Mouse (Mus musculus) stomach, embryonic 14.5 days (tissue): ENCODE measurements around the gene Pecam1. TPM values are rescaled to one million over a fixed set of nuclear protein-coding genes. Genes with fewer than 3 reads are reported as not detected.
A peak's percentile ranks its signal among the peaks of the same experiment; 100 is the strongest.
"Not testable (repeated sequence)": the region's sequence is repeated elsewhere in the genome, so short reads cannot be mapped to it uniquely, and the experiment has no call there.

Experiments
- ATAC-seq: fragments of 200-750 bp; cut with Nextera tagmentation; 2 replicates; pipeline ENCODE4 v1.8.0; 2017; ENCODE audit warnings: low read depth, moderate TSS enrichment; ENCODE audit not compliant: insufficient number of reproducible peaks, insufficient read depth, low FRiP score
- H3K27ac ChIP-seq: fragments of 300-500 bp; sonication (generic); 2 replicates; pipeline ENCODE4 v1.5.1; 2014; ENCODE audit warnings: mild to moderate bottlenecking, low read length, moderate library complexity, mixed read lengths
- H3K27me3 ChIP-seq: fragments of 300-500 bp; sonication (generic); 2 replicates; pipeline ENCODE4 v1.6.1; 2014; ENCODE audit warnings: low read length, control low read depth, mixed read lengths; ENCODE audit not compliant: control insufficient read depth, insufficient read depth
- H3K36me3 ChIP-seq: fragments of 300-500 bp; sonication (generic); 2 replicates; pipeline ENCODE4 v1.6.1; 2014; ENCODE audit warnings: mild to moderate bottlenecking, control low read depth, low read length, moderate library complexity, mixed read lengths; ENCODE audit not compliant: control insufficient read depth, insufficient read depth
- H3K4me1 ChIP-seq: fragments of 300-500 bp; sonication (generic); 2 replicates; pipeline ENCODE4 v1.6.1; 2014; ENCODE audit warnings: low read length, control low read depth, mixed read lengths; ENCODE audit not compliant: control insufficient read depth, insufficient read depth
- H3K4me2 ChIP-seq: fragments of 300-500 bp; sonication (generic); replicated peaks from 2 replicates; pipeline ENCODE4 v1.6.1; 2014; ENCODE audit warnings: low read depth, low read length, control low read depth
- H3K4me3 ChIP-seq: fragments of 300-500 bp; sonication (generic); 2 replicates; pipeline ENCODE4 v1.5.1; 2014; ENCODE audit warnings: low read depth, low read length, control low read depth
- H3K9ac ChIP-seq: fragments of 300-500 bp; sonication (generic); replicated peaks from 2 replicates; pipeline ENCODE4 v1.6.1; 2014; ENCODE audit warnings: low read depth, mild to moderate bottlenecking, control low read depth, low read length, moderate library complexity, mixed read lengths
- H3K9me3 ChIP-seq: fragments of 300-500 bp; sonication (generic); 2 replicates; pipeline ENCODE4 v1.6.1; 2016; ENCODE audit warnings: low read depth, low read length, control low read depth; ENCODE audit not compliant: control insufficient read depth
- WGBS: fragments of 180-500 bp; shearing (Covaris S2); extraction: QIAGEN DNeasy Blood & Tissue Kit; methylation state at CpG from one replicate; pipeline ENCODE4 v1.1.7; 2014; 5-methylcytosine and 5-hydroxymethylcytosine counted together
- polyA plus RNA-seq: library from polyadenylated mRNA; unstranded; fragments of >200 nt; fragmentation: Nextera tagmentation; extraction: Ambion mirVana; gene quantifications from 2 replicates; pipeline ENCODE4 v1.2.1, GENCODE M21; 2014

Pecam1 gene
- polyA plus RNA-seq, 1 experiment from 2014 or later = 41.9 TPM

- H3K4me2 ChIP-seq = no peak overlapping the region
- H3K27ac ChIP-seq = no peak overlapping the region
- no peaks in the 10 kb centered on the region for H3K27me3 ChIP-seq
- WGBS = 23% methylated on average over 6 of the region's 6 CpGs
- H3K9me3 ChIP-seq = 0 out of 2 replicates have a peak, but pooled peaks cover 3% of the 10 kb centered on the region
- peak; percentile 28; the same call in 1 of the 2 replicates for ATAC-seq
- no peak overlapping the region for H3K9ac ChIP-seq
- no peak overlapping the region for H3K4me3 ChIP-seq
- no peaks in the 10 kb centered on the region for H3K4me1 ChIP-seq
- H3K36me3 ChIP-seq = no peaks in the 10 kb centered on the region
Observed at GRCm38 (mm10) chr11:106627692-106628091, 122.7 kb downstream of the Pecam1 start.

DNA sequence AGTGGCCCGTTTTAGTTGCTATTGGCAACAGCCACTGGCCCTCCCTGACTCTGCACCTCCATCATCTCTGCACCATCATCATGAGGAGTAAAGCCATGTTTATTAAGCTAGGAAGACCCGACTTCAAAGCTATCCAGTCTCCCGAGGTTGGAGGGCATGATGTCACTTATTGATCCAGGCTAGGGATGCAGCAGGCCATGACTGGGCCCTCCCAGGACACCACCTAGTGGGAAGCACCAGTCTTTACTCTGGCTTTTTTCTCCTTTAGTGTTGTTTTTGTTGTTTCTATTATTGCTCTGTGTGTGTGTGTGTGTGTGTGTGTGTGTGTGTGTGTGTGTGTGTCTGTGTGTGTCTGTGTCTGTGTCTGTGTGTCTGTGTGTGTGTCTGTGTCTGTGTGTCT, 124.9 kb downstream of the Pecam1 start:
- no peak overlapping the region for H3K9ac ChIP-seq
- H3K4me1 ChIP-seq = no peaks in the 10 kb centered on the region
- no peaks in the 10 kb centered on the region for H3K36me3 ChIP-seq
- no peak overlapping the region for H3K4me2 ChIP-seq
- no peak for ATAC-seq
- H3K27me3 ChIP-seq = no peaks in the 10 kb centered on the region
- H3K4me3 ChIP-seq = no peak overlapping the region
- H3K27ac ChIP-seq = no peak overlapping the region
- H3K9me3 ChIP-seq = no peaks in the 10 kb centered on the region
- 46% methylated on average over 3 of the region's 3 CpGs for WGBS

DNA sequence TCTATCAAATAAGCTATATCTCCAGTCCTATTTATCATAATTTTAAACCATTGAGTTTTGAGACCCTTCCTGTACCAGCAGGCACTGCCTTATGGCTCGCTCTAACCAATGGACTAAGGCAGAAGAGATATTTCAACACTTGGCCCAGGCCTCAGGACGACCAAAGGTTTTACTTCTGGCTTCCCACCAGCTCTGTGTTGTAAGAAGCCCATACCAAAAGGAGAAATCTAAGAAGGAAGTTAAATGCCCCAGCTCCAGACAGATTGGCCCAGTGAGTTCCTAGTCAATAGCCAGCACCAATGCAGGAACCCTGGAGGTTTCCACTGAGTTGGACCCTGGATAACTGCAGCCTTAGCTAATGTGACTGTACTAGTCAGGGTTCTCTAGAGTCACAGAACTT, 126.8 kb downstream of the Pecam1 start:
- Histone ChIP-seq H3K4me1 (no peaks in the 10 kb centered on the region), H3K4me2 (no peak overlapping the region), H3K27ac (no peak overlapping the region), H3K4me3 (no peak overlapping the region), H3K9ac (no peak overlapping the region), H3K9me3 (no peaks in the 10 kb centered on the region), H3K36me3 (no peaks in the 10 kb centered on the region), H3K27me3 (no peaks in the 10 kb centered on the region)
- WGBS = 85% methylated on average over 2 of the region's 2 CpGs
- no peak for ATAC-seq

- Histone ChIP-seq H3K9me3 (no peaks in the 10 kb centered on the region), H3K4me2 (no peak overlapping the region), H3K4me3 (no peak overlapping the region), H3K9ac (no peak overlapping the region), H3K27ac (no peak overlapping the region), H3K36me3 (no peaks in the 10 kb centered on the region), H3K4me1 (no peaks in the 10 kb centered on the region), H3K27me3 (no peaks in the 10 kb centered on the region)
- ATAC-seq = no peak
- WGBS = 77% methylated on average over 8 of the region's 8 CpGs
Observed at GRCm38 (mm10) chr11:106622056-106622455, 128.4 kb downstream of the Pecam1 start.

DNA sequence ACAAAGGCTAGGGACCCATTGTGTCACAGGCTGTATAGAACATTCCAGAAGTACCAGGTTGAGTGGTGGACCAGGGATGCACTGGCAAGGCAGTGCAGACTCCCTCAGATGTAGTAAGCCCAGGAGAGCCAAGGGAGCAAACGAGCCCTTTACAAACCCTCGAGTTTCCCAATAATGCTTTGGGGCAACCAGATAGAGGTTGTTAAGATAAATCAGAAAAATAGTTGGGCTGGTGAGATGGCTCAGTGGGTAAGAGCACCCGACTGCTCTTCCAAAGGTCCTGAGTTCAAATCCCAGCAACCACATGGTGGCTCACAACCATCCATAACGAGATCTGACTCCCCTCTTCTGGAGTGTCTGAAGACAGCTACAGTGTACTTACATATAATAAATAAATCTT, 131.7 kb downstream of the Pecam1 start:
- ATAC-seq, H3K36me3 ChIP-seq, H3K4me3 ChIP-seq, H3K27ac ChIP-seq, H3K4me2 ChIP-seq, H3K9ac ChIP-seq, H3K4me1 ChIP-seq, H3K27me3 ChIP-seq, H3K9me3 ChIP-seq: not testable (repeated sequence)
- WGBS = 91% methylated on average over 3 of the region's 4 CpGs

DNA sequence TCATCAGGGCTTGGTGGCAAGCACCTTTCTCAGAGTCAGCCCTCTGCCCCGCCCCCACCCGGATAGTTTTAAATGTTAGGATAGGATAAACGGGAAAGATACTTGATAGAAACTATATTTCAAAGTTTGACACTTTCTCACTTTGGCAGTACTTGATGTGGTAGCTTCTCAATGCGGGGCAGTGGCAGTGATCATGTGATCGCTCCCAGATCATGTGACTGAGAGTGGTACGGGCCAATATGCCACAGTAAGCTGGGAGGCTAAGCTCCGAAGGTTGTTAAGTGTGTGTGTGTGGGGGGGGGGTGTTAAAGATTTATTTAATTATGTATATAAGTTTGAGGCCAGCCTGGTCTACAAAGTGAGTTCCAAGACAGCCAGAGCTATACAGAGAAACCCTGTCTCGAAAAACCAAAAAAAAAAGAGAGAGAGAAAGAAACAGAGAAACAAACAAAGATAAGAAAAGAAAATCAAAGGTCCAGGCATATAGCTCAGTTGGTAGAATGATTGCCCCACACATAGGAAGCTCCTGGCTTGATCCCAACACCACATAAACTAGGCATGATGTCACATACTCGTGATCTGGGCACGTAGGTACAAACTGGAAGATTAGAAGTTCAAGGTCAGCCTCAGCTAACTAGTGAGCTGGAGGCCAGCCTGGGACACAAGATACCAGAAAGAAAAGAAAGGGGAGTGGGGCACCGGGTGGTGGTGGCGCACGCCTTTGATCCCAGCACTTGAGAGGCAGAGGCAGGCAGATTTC, 132.4 kb downstream of the Pecam1 start:
- Histone ChIP-seq H3K27ac (no peak overlapping the region), H3K4me2 (no peak overlapping the region), H3K9ac (no peak overlapping the region), H3K4me1 (no peaks in the 10 kb centered on the region), H3K9me3 (no peaks in the 10 kb centered on the region), H3K4me3 (no peak overlapping the region), H3K27me3 (no peaks in the 10 kb centered on the region), H3K36me3 (no peaks in the 10 kb centered on the region)
- WGBS = 78% methylated on average over 13 of the region's 13 CpGs
- ATAC-seq = no peak

GRCm38 (mm10) chr11:106615561-106615960, 134.9 kb downstream of the Pecam1 start:
- Histone ChIP-seq H3K36me3 (no peaks in the 10 kb centered on the region), H3K27me3 (no peaks in the 10 kb centered on the region), H3K9ac (no peak overlapping the region), H3K27ac (no peak overlapping the region), H3K4me1 (peaks cover 5% of the 10 kb centered on the region; the same call in 1 of the 2 replicates), H3K4me3 (no peak overlapping the region), H3K4me2 (no peak overlapping the region), H3K9me3 (no peaks in the 10 kb centered on the region)
- ATAC-seq = no peak
- WGBS = 80% methylated on average over 4 of the region's 4 CpGs

- 56% methylated on average over 4 of the region's 4 CpGs for WGBS
Observed at GRCm38 (mm10) chr11:106614339-106614645, 136.1 kb downstream of the Pecam1 start.

More at GRCm38 (mm10) chr11:106614339-106614645, 136.1 kb downstream of the Pecam1 start:
- H3K9me3 ChIP-seq = no peaks in the 10 kb centered on the region
- peaks cover 9% of the 10 kb centered on the region; the same call in 1 of the 2 replicates for H3K4me1 ChIP-seq
- H3K36me3 ChIP-seq = no peaks in the 10 kb centered on the region
- no peak overlapping the region for H3K4me2 ChIP-seq
- ATAC-seq = no peak
- no peak overlapping the region for H3K9ac ChIP-seq
- no peak overlapping the region for H3K27ac ChIP-seq
- H3K4me3 ChIP-seq = no peak overlapping the region
- no peaks in the 10 kb centered on the region for H3K27me3 ChIP-seq
